Mouse (Mus musculus) lung, adult 2 months (tissue): Measurements from ENCODE around the gene Anks1.

Experiments used
- CTCF ChIP-seq: fragments of 200-500 bp; IDR thresholded peaks from 2 replicates; pipeline ENCODE4 v1.5.1; 2011; ENCODE audit warnings: mild to moderate bottlenecking, low read length, control low read depth; ENCODE audit not compliant: insufficient read depth
- POLR2A ChIP-seq: fragments of 200-500 bp; IDR thresholded peaks from 2 replicates; pipeline ENCODE4 v1.6.1; 2011; ENCODE audit warnings: low read depth, mild to moderate bottlenecking, control low read depth, low read length, borderline replicate concordance; ENCODE audit errors: extremely low read depth

- TF ChIP-seq POLR2A = no peak
- peak; percentile 19; the same call in 1 of the 2 replicates for TF ChIP-seq CTCF
Measured at GRCm38 (mm10) chr17:28106352-28106751, 197.2 kb downstream of the Anks1 start.
